Mouse (Mus musculus): ENCODE data around the gene Cald1.

Gene Cald1

DNA sequence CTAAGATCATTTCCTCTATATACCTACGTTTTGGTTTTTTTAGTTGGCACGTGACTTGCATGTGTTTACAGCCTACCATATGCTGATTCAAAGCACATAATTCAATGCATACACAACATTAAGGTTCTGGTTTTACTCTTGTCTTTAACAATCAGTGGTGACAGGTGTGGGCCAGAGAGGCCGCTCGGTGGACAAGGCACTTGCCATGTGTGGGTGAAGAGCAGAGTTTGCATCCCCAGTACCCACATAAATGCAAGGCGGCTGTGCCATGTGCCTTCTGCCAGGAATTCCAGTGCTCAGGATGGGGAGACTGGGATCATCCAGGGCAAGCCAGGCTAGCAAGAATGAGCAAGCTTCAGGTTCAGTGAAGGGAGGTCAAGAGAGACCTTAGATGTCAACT is 14.8 kb downstream of the Cald1 start:
- DNase-seq (ENCODE audit: low spot score) = no peak

GRCm38 (mm10) chr6:34615419-34615818 is 17.1 kb downstream of the Cald1 start:
- DNase-seq (ENCODE audit: low spot score) = no peak

GRCm38 (mm10) chr6:34619494-34619893 is 21.2 kb downstream of the Cald1 start:
- no peak for DNase-seq (ENCODE audit: low spot score)

- DNase-seq (ENCODE audit: low spot score) = no peak
Measured at GRCm38 (mm10) chr6:34620242-34620641, 21.9 kb downstream of the Cald1 start.

- DNase-seq (ENCODE audit: low spot score) = no peak
Measured at GRCm38 (mm10) chr6:34622865-34623264, 24.6 kb downstream of the Cald1 start.

- DNase-seq (ENCODE audit: low spot score) = no peak
Measured at GRCm38 (mm10) chr6:34623290-34623689, 25.0 kb downstream of the Cald1 start.

GRCm38 (mm10) chr6:34624536-34624935 is 26.2 kb downstream of the Cald1 start:
- DNase-seq (ENCODE audit: low spot score) = no peak

- no peak for DNase-seq (ENCODE audit: low spot score)
Measured at GRCm38 (mm10) chr6:34626586-34627245, 28.4 kb downstream of the Cald1 start.

DNA sequence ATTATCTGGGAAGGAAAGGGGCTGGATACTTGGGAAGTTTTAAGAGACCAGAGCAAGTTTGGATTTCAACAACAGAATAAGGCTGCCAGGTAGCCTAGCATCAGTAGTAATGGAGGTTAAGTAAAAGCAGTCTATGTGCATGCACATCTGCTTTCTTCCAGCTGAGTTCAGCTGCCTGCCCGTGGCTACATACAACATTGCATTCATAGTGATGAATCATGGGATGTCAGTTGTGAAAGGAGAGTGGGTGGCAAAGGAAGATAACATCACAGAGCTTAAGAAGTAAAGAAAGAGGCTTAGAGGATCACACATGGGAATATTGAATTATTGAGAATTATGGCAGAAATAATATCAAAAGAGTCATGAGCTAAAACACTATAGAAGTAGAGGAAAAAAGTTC is 29.8 kb downstream of the Cald1 start:
- DNase-seq (ENCODE audit: low spot score) = no peak

DNA sequence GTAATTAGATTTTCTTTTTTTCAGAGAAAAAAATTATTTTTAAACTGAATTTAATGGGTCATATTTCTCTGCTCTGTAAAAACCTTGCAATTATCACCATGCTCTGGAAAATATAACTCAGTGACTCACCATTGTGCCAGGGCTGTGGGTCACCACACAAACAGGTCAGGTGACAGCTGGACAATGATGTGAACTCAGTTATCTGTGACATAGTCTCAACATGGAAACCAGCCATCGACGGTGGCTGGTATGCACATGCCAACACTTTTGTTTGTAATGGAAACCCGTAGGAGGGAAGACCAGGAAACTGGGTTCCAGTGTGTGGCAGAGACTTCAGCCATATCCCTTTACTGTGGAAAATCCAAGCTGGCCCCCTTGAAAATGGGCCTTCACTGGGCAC is 35.5 kb downstream of the Cald1 start:
- no peak for DNase-seq (ENCODE audit: low spot score)

GRCm38 (mm10) chr6:34637588-34638438 is 39.5 kb downstream of the Cald1 start:
- no peak for DNase-seq (ENCODE audit: low spot score)

DNA sequence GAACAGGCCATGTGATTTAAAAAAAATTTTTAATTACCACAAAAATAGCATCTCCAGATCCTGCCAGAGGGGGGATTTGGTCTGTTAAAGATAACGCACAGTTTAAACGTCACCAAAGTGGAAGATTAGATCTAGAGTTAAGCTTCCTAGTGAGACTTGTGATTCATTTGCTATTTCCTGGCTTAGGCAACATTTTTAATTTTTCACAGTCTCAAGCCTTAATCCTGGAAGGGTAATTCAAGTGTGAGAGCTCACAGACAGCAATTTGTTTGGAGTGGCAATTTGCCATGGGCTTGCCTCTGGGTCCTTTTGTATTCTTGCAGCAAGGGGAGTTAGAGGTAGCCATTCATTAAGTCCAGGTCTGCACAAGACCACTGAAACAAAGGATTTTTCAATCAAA is 40.4 kb downstream of the Cald1 start:
- no peak for DNase-seq (ENCODE audit: low spot score)

DNA sequence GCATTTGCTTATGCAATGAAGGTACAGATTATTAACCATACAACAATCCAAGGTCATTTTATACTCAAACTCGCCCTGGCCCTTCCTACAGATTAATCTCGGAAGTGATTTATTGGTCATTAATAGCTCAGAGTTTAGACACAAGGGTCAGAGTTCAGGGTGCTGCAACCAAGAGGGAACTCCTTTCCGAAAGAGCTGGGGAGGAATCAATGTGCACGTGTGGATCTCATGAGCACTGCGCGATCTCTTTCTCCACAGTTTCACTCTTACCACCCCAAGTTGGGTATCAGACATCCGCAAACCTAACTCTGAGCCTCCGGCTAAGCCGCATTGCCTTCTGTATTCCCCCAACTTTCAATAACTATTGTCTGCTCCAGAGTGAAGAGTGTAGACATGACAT is 41.9 kb downstream of the Cald1 start:
- DNase-seq (ENCODE audit: low spot score) = no peak

- DNase-seq (ENCODE audit: low spot score) = no peak
Measured at GRCm38 (mm10) chr6:34641081-34641480, 42.8 kb downstream of the Cald1 start.

DNA sequence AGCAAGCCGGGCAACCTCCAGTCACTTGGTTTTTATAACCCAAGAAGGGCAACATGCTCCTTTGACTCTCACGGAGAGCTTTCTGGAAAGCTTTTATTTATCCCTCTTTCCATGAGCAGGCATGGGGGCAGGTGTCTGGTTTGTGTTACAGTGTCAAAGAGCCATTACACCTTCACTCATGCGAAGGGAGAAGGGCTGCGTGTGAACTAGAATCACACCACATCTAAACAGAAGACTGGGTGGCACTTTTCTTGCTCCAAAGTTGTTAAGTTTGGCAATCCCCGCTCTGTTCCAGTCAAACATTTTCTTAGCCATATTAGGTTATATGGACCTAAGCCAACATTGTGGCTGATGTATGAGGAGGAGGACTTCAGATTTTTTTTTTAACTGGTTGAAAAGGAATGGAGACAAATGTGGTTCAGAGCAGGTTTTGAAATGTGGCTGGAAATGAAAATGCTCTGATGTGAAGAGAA is 43.8 kb downstream of the Cald1 start:
- DNase-seq (ENCODE audit: low spot score) = no peak

DNA sequence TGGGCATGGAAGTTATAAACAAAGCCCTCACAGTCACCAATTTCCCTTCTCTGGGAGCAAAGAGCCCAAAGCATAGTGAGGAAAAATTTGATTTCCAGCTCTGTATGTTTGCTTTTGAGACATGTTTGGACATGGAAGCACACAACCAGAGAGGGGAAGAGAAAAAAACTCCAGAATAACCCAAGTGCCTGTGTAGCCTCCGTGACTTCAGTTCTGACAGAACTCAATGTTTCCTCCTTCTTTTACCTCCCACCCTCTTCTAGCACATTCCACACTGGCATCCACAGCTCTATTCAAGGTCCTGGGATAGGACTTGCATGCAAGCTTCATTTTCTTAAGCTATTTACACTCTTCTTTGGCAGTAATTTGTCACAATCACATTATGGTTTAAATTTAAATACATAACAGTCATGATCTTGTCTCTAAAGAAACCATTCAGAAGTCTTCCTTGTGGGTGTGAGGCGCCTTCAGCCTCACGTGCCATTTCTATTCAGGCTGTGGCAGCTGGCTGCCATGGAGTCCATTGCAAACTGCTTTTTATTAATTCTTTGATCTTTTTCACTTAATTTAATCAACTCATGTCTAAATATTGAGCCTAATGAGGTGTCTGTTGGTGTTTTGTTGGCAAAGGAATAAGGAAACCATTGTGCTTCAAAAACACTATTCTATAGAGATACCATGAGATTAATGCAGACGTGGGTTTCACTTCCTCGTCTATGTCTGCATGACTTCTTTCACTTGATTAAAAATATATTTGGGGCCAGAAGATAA is 49.9 kb downstream of the Cald1 start:
- no peak for DNase-seq (ENCODE audit: low spot score)

DNA sequence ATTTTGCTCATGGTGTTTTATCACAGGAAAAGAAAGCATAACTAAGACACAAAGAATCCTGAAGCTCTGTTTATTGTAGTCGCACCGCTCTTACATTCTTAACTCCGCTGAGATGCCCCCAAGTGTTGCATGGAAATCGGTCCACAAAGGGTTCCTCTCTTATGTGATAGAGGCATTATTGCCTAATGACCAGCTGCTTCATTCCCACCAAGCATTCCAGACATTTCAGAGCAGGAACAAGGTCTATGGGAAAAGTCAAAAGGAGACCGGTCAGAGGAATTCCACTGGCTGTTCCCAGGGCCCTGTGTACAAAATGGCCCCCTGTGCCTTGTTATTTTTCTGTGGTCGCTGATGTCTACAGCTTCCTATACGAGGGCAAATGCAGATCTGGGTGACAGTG is 53.0 kb downstream of the Cald1 start:
- no peak for DNase-seq (ENCODE audit: low spot score)

DNA sequence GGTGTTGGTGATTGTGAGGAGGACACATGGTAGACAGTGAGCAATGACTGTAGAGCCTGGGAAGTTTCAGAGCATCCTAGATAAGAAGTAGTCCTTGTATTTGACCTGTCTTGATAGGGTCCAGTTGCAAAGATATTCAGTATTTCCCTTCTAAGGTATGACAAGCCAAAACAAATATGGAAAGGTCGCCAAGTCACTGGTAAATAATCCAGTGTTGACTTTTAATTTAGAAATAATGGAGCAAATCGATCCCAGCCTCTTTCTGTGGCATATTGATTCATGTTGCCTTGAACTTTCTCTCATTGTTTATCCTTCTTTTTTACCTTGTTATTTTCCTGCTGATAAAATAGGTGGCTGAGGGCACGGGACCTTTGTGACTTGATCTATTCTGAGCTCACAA is 57.4 kb downstream of the Cald1 start:
- DNase-seq (ENCODE audit: low spot score) = no peak

GRCm38 (mm10) chr6:34658791-34659190 is 60.5 kb downstream of the Cald1 start:
- no peak for DNase-seq (ENCODE audit: low spot score)

GRCm38 (mm10) chr6:34660724-34661123 is 62.4 kb downstream of the Cald1 start:
- no peak for DNase-seq (ENCODE audit: low spot score)

DNA sequence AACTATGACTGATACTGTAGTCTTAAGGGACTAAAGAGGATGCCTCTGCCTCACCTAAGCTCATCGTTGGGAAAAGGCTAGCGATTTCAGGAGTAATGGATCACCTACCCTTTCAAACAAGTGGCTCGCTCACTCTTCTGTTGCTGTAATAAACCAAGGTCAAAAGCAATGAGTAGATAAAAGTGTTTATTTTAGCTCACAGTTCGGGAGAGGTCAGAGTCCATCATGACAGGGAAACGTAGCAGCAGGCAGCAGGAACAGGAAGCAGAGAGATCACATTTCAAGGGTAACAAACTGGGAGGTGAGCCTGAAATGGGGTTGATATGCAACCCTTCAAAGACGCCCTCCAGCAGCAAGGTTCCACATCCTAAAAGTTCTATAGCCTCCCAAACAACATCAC is 64.3 kb downstream of the Cald1 start:
- DNase-seq (ENCODE audit: low spot score) = no peak

- DNase-seq (ENCODE audit: low spot score) = no peak
Measured at GRCm38 (mm10) chr6:34664291-34664690, 66.0 kb downstream of the Cald1 start.

DNA sequence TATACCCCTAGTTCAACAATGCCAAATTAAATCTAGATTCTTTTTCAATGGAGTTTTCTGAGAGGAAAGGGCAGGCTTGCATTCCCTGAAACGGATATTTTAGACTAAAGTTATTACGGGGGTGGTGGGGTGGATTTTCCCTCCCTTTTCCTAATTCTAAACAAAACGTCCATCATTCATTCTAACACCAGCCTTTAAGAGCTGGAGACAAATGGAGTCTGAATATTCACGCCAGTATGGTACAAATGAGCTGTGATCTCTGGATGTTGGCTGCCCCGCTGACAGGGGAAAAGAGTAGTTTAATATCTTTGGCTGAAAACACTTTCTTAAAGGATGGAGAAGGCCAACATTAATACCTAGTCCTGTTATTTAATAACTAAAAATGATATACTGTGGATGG is 66.4 kb downstream of the Cald1 start:
- no peak for DNase-seq (ENCODE audit: low spot score)
